Mouse (Mus musculus) 416B (cell line): ENCODE measurements around the gene Hlcs.

ENCODE experiments used
- DNase-seq: peaks from one replicate; pipeline ENCODE4 v3.0.0; 2011; ENCODE audit warnings: low read depth

Hlcs gene

GRCm38 (mm10) chr16:94289138-94290072 is 24.0 kb downstream of the Hlcs start:
- peak; percentile 54 for DNase-seq

- DNase-seq: no peak
Measured at GRCm38 (mm10) chr16:94287826-94288225, 25.5 kb downstream of the Hlcs start.

GRCm38 (mm10) chr16:94283972-94284371 is 29.4 kb downstream of the Hlcs start:
- no peak for DNase-seq

GRCm38 (mm10) chr16:94270826-94271225 is 42.5 kb downstream of the Hlcs start:
- no peak for DNase-seq

GRCm38 (mm10) chr16:94269635-94270034 is 43.7 kb downstream of the Hlcs start:
- DNase-seq: peak; percentile 65

- DNase-seq: no peak
Measured at GRCm38 (mm10) chr16:94268205-94268604, 45.2 kb downstream of the Hlcs start.

- no peak for DNase-seq
Measured at GRCm38 (mm10) chr16:94264611-94265010, 48.8 kb downstream of the Hlcs start.

GRCm38 (mm10) chr16:94262501-94262900 is 50.9 kb downstream of the Hlcs start:
- DNase-seq: no peak

- DNase-seq: no peak
Measured at GRCm38 (mm10) chr16:94260938-94261630, 52.3 kb downstream of the Hlcs start.

GRCm38 (mm10) chr16:94258366-94259310 is 54.7 kb downstream of the Hlcs start:
- DNase-seq: peak; percentile 91

- no peak for DNase-seq
Measured at GRCm38 (mm10) chr16:94255592-94255991, 57.8 kb downstream of the Hlcs start.

GRCm38 (mm10) chr16:94255035-94255434 is 58.3 kb downstream of the Hlcs start:
- DNase-seq: no peak

GRCm38 (mm10) chr16:94254415-94254891 is 58.9 kb downstream of the Hlcs start:
- no peak for DNase-seq

GRCm38 (mm10) chr16:94253671-94254414 is 59.5 kb downstream of the Hlcs start:
- no peak for DNase-seq

- no peak for DNase-seq
Measured at GRCm38 (mm10) chr16:94251756-94252155, 61.6 kb downstream of the Hlcs start.

GRCm38 (mm10) chr16:94250640-94251349 is 62.6 kb downstream of the Hlcs start:
- DNase-seq: no peak

- no peak for DNase-seq
Measured at GRCm38 (mm10) chr16:94250136-94250535, 63.2 kb downstream of the Hlcs start.

GRCm38 (mm10) chr16:94249666-94250065 is 63.7 kb downstream of the Hlcs start:
- DNase-seq: no peak

- no peak for DNase-seq
Measured at GRCm38 (mm10) chr16:94248721-94249120, 64.7 kb downstream of the Hlcs start.

- no peak for DNase-seq
Measured at GRCm38 (mm10) chr16:94246976-94247375, 66.4 kb downstream of the Hlcs start.
